Mouse (Mus musculus) liver (tissue): Measurements from ENCODE around the gene Trim2.

Experiments
- DNase-seq: peaks from one replicate; pipeline ENCODE4 v3.0.0-alpha.2; 2020; ENCODE audit warnings: mixed read lengths

Trim2 gene

DNA sequence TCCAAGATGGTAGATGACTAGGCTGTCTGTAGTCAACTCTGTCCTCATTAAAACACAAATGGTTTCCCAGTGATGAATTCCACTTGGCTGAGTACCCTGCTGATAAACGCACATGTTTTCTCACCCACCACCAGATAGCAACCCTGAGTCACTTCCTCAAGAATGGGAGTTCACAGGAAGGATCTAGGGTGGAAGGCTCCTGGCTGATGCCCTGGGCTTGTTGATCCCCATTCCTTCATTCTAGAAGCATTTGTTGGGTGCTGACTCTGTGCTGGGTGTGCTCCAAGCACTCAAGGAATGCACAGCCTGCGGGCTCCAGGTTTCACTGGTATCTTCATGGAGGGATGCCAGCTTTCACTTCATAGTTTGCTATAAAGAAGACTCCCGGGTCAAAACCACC lies 12.8 kb upstream of the Trim2 start:
- DNase-seq = no peak

DNA sequence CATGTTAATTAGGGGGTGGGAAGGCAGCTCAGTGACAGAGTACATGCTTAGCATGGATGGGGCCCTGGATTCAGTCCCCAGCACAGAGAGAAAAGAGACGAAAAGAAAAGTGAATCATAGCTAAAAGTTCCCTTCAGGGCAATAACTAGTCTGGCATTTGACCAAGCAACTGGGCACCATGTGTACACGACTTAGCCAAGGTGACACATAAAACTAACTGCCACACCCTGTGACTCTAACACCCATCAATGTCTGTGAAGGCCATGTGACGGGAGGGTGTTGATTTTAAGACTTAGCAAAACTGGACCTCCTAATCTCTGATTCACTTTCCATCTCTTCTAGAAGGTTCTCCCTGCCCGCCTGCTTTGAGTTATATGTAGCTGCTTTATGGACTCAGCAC lies 12.2 kb upstream of the Trim2 start:
- DNase-seq = no peak

DNA sequence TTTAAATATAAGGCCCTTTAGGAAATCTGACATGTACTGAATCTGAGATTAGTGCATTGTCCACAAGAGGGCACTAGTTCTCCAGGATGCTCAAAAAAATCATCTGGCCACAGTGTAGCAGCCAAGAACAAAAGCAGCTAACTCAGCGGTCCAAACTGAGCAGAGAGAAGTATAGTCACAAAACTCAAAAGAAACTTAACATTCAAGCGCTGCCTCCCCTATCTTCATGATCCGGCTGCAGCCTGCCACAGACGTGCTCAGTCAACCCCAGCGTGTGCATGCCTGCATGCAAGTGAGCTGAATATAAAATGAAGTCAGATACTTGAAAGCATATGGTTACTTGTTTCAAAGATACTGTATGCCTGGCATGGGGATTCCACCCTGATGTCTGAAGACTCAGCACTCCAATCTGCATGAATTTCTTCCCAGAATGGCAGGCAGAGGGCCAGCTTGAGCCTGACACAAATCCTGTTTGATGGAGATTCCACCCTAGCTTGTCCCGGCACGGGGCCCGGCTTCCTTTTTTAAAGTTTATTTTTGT lies 8.0 kb upstream of the Trim2 start:
- DNase-seq = peak; percentile 37

DNA sequence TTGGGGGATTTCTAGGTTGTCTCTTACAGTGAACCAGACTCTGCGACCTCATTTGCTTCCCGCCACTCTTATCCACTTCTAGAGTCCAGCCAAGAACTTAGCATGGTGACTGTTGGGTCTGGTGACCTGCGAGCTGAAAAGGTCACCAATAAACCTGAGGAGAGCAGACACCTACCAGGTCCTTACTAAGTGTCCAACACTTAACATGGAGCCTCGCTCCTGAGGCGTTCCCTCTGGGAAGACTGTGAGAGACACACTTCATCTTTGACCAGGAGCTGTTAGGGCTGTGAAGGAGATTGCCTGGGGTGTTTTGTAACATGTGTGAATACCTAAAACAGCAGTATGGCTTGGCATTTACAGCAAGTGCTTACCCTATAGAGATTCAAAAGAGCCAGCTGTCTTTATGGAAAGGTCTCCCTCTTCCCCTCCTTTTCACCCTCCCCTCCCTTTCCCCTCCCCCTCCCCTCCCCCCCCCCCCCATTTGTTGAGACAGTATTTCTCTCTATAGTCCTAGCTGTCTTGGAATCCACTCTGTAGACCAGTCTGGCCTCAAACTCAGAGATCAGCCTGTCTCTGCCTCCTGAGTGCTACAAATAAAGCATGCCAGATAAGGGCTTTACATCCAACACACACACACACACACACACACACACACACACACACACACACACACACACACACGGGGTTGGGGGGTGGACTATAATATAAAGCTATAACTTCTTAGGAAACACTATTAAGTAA lies 7.3 kb upstream of the Trim2 start:
- DNase-seq = no peak

DNA sequence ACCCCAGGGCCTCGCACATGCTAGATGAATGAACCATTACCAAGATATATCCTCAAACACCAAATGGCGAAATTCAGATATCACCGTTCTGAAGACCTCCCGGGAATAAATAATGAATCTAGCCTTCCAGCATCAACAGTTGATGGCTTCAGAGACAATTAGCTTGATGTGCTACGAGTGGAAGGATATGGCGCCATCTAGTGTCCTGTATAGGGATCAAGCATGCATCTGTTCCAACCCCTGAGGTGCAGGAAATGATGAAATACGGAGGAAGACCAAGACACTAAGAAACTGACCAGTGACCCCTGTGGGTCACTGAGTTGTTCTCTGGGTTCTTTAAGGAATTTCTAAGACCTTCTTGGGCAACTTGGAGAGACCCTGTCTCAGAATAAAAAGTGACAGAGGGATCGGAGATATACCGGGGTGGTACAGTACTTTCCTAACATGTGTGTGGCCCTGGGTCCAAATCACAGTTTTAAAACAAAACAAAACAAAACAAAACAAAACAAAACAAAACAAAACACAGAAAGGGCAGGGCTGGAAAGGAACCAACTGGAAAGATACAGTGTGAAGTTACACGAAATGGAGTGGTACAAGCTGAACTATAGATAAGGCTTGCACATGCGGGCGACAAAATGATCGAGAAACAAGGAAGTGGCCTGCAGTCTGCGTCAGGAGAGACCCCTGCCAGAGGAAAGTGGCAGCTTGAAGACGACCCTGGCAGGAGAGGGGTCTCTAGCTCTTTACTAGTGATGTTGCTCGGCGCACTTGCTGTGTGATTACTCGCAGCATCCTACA lies 6.5 kb upstream of the Trim2 start:
- peak; percentile 50 for DNase-seq

DNA sequence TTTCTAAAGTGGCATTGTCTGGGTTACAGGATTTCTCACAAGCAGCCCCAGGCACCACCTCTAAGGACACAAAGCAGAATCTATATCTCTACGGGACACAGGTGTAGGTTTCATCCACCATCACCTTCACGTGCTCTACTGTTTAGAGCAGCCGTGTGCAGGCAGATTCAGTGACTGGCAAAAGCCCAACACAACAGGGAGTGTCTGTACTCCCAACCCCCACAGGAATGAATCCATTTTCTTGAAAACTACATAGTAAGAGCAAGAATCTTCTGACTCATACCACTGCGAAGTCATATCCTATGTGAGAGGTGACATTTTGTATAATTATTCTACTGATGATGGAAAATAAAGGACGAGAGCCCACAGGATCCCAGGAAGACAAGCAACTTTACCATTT lies 5.6 kb upstream of the Trim2 start:
- no peak for DNase-seq

DNA sequence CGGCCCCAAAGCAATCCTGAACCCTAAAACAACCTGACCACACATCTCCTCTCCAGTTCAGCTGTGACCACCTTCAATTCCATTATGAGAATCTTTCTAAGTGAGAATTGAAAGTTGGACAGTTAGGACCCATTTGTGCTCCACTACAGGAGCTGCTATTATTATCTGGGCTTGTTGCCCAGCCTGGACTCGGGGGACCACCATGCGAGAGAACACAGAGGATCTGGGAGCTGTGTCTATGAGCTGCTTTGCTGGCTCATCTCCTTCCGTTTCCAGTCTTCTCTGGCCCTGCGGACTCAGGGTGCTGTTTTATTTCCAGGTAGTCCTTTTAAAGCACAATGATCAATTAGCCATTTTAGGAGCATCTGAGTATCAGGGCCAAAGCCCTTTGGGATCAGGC lies 839 bp upstream of the Trim2 start:
- DNase-seq = no peak

DNA sequence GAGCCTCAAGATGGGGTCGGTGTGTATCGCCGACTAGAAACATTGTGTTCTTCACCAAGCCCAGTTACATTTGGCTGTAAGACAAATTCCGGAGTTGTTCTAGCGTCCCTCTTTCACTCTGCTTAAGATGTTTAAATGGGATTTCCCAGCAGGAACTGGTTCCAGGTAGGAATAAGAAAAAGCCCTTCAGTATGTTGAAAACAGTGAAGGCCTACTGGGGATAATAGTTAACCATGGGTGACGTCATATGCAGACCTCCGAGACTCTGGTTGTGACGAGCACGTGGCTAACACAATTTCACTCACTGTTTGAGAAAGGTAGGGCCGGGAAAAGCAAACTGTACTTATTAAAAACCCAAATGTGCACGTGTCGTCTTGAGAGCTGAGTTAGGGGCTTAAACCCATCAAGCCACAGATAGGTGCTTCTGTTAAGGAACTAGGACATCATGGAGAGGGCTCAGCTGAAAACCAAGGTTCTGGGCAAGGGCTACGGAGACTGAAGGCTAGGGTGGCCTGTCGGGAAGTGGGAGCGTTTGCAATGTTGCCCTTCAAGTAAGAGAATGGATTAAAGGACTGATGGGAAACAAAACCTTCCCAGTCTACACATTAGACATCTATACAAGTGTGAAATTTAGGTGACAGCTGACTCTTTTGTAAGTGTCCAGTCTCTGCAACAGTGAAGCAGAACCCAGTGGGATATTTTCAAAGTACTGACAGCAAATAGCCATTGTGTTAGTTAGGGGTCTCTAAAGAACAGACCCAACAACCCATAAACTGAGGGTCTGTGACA lies 761 bp downstream of the Trim2 start:
- no peak for DNase-seq

DNA sequence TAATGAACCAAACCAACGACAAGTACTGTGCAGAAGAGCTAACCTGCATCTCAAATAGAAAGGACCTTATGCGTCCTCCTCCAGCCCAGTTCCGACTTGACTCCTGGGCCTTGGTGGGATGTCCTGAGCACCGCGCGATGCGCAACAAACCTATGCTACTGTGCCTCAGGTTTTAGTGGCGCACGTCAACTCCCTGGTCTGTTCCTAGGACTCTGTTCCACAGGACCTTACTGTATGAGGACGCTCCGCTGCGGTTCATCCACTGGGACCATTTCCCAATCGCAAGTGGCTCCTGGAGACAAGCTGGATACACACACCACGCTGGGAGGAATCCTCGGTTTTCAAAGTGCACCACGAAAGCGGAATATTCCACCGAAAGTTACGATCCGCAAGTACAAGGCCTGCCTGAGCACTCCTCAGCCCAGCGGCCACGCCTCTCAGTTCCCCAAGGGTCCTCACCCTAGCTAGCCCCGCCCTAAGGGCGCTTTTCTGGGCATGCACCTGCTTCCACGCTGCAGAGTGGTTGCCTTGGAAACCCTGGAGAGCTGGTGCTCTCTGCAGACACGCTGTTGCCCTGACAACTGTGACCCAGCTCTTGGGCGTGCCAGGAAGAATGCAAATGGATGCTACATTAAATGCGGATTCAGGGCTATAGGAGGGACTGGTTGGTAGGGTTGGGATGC lies 1.5 kb downstream of the Trim2 start:
- DNase-seq = peak; percentile 37

DNA sequence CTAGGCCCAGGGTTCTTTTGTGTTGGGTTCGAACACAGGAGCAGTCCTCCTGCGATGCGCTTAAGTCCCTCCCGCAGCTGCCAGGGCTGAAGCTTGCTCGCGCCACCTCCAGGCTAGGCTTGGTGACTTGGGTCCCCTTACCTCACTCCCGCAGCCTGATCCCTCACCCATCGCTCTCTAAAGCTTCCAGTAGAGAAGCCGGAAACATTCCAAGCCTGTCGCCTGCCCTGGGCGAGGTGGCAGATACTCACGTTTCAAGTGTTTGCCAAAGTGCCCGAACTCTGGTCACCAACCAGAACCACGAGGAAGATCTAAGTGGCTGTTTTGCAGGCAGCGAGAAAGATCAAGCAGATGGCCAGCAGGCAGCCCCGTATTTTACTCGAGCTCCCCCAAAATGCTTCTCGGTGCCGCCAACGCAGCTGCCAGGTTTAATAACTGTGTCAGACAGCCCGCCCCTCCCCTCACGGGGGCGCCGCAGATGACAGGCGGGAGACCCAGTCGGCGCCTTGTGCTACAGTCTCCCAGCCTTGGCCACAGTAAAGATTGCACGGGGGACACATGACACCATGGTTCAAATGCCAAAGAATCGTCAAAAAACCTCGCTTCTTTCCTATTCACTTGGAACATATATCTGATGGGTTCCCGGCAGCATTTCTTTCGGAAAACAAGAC lies 2.2 kb downstream of the Trim2 start:
- peak; percentile 38 for DNase-seq

DNA sequence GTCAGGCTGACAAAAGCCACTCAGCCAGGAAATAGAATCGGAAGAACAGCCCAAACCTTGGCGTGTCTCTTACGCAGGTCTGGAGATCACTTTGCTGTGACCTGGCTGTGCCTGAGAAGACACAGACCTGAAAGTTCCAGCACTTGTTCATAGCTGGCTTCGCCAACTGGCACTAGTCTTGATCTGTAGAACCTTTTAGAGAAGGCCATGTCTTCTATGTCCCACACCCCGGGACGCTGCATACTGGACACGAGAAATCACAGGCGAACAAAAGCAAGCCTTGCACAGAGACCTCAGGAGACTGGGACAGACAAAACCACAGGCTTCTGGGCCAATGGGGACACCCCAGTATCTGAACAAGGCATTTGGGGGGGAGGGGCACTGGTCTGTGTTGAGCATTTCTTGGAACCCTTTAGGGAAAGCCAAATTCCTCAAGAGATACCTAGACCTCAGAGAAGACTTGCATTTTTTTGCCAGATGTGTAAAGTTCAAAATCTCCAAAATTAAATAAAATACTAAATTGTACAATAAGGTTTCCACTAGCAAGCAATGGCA lies 3.2 kb downstream of the Trim2 start:
- DNase-seq = no peak

DNA sequence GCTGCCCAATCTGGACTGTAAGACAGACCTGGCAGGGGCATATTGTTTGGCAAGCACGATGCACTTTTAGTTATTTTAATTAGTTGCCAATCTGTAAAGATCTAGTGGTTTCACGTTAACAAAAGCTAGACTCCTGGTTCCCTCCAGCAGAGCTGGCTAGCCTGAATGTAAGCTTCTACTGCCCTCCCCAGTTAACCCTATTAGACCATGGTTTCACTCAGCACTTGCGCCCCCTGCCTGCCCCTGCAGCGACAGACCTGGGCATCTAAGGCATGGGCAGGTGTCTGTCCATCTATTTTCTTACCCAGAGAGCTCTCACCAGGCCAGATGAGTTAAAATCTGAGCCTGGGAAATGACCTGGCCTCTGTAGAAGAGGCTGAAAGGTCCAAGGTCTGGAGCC lies 4.4 kb downstream of the Trim2 start:
- peak; percentile 56 for DNase-seq

DNA sequence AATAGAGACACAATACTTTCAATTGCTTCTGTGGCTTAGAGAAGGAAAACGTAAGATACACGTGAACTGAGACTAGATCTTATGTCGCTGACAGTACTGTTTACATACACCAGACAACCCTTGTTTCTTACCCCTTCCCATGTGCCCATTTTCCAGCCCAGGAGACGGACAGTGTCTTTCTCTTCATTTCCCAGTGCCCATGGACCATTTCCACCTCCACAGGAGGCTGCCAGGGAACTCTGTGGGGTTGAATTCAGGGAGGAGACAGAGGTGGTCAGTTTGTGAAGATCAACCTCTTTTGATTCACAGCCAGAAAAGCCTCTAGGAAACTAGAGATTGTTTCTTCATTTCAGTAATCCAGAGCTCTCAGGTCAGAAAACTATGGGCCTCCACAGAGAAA lies 5.0 kb downstream of the Trim2 start:
- DNase-seq = no peak

DNA sequence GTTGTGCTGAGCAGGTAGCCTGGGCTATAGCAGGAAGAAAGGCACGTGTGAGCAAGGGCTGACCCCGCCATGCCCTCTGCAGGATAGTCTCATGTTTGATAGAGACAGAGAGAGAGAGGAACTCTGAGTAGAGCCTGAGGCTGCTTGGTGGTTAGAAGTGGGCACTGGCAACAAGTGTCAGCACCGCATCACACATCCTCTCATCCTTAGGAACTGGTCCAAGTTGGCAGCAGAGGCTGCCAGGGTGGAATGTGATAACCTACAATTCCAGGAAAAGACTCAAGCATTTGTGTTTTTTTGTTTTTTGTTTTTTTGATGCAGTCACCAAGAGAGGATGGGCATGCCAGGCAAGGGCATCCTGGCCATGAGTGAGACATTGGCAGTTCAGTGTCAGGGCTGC lies 8.5 kb downstream of the Trim2 start:
- DNase-seq = no peak

DNA sequence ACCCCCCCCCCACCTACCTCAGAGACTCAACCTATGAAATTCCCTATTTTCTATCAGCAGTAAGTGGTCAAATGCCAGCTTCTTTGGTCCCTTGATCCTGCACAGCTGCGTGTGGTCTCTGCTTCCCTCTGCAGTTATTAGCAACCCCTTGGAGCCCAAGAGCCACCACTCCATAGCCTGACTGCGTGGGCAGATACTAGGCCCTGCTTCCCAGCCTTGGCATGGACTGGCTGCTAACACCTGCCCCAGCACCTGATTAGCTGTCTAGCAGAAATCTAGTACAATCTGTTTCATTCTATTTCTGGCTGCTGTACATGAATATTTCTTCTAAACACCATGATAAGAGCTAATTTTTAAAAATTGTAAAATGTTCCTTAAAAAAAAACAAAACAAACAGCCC lies 10.0 kb downstream of the Trim2 start:
- DNase-seq = no peak

DNA sequence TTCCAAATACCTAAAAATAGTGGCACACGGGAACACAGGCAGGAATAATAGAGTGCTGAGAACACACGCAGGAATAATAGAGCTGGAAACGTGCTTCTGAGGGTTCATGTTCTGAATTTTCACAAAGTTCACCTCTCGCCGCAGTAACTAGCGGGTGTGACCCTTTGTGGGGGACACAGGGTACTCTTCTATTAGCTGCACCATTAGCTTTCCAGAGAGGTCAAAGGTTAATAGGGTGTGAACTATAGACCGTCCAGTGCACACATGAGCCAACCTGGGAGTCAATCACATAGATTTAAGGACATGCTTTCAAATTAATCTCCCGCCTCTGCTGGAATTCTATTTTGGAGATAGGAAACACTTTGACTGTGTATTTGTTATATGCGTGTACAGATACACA lies 11.9 kb downstream of the Trim2 start:
- DNase-seq = no peak

DNA sequence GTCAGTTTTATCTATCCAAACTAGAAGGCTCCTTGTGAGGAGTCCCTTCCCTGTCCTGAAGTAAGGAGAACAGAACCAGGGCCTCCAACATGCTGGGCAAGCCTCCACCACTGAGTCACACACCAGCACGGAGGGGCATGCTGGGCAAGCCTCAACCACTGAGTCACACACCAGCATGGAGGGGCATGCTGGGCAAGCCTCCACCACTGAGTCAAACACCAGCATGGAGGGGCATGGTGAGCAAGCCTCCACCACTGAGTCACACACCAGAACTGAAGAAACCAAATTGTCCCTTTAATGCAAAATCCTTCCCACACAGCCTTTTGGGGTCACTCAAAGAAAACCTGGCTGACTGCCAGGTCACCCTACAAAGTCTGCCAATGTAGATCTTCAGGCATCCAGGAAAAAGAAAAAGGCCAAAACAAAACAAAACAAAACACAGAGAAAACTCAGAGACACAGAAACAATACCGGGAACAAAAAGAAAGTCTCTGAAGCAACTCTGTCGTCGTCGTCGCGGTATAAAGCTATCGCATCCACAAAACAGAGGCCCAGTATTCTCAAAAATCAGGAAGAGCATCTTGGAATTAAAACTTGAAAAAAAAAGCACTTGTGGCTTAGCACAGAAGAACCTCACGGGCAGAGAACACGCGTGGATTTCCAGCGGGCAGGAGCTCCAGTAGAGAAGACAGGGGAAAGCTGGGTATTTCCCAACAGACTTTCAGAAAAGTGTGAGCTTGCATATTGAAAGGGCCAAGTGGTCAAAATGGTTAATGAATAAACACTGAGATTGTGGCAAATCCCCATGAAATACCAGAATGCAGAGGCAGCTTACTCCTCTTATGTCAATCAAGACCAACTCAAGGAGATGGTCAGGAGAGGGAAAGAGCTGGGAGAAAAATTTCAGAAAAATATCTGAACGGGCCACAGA lies 12.7 kb downstream of the Trim2 start:
- no peak for DNase-seq

DNA sequence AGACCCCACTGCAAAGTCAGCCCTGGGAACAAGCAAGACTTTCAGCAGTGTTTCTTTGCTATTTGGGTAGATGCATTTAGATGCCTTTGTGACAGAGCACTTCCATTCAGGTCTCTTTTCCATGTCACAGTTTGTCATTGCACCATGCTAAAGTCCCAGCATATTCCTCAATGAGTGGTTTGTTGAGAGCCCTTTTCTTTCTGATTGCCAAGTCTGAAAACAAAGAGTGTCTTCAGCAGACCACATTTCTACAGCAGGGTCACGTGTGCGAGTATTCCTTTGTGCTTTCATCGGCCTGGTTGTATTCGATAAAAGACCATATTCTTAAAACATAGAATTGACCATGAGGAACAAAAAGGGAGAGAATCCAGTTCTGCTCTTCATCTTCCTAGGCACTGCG lies 14.4 kb downstream of the Trim2 start:
- no peak for DNase-seq

DNA sequence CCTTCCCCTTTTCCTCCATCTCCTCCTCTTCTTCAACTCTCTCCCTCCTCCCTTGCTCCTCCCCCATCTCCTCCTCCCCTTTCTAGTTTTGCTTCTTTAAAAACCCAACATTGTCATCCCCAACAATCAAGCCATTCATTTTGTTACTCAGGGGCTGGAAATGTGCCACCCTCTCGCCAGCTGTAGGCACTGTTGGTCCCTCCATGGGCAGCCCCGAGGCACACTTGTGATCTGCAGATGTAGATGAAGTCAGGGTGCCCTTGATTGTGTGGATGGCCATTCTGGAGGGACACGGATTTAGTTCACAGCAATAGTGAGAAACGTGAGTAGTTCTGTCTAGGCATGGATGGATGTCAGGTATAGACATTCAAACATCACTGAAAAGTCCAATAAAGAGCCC lies 17.7 kb downstream of the Trim2 start:
- no peak for DNase-seq

DNA sequence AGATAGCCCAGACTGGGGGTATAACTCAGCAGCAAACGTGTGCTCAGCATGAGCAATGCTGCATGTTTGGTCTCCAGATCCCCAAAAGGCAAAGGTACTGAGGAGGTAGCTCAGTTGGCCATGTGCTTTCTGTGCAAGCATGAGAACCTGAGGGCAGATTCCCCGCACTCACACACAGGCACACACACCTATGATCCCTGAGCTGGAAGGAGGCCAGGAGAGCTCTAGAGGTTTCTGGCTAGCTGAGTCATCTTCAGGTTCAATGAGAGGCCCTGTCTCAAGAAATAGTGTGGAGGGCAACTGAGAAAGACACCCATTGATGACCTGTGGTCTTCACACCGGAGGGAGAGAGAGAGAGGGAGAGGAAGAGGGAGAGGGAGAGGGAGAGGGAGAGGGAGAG lies 19.4 kb downstream of the Trim2 start:
- DNase-seq = no peak

DNA sequence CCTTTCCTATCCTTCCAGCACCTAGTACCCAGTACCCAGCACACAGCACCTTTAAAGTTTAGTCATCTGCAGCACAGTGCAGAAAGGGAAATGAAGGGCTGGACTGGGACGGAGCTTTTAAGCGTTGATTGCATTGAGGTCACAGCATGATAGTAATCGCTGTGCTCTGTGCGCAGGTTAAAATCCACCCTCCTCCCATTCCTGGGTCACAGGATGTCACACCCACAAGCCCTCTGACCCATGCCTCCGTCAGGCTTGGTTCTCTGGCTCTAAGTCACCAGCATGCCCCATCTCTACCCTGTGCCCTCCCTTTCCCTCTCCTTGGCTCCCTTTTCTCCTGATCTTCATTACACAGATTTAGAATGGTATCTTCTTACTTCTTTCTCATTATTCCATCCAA lies 20.4 kb downstream of the Trim2 start:
- no peak for DNase-seq
